Mouse (Mus musculus): ENCODE measurements around the gene Hapln1.

DNA sequence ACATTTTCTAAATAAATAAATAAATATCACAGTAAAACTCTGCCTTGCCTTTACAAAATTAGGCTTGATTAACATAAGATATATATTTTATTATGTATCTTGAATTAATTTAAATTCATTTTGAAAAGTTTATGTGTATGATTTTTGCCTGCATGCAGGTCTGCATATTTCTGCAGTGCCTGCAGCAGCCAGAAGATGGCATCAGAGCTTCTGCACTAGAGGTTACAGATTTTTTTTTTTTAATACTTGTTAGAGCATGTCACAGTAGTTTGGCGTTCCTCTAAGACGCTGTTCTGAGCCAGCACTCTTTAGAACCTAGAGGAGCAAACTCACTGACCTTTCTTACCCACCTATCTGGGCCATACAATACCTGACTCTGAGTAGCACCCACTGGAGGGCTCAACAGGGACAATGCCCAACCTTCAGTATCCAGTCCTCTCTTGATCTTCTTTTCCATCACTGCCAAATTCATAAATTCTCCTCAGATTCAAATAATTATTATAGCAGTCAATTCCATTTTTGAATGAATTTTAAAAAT, 8.7 kb downstream of the Hapln1 start:
- no peak for TF ChIP-seq CTCF (IDR thresholded peaks at IDR 0.05; ENCODE audit: low read depth, low read length)
- no peak for TF ChIP-seq TAL1 (conservative IDR thresholded peaks at IDR 0.05; ENCODE audit: low read depth, low read length)

Data from G1E (cell line).